Mouse (Mus musculus) brain, adult 2 months (tissue): ENCODE measurements around the gene Rab31.
A peak's percentile ranks its signal among the peaks of the same experiment; 100 is the strongest.

Source experiments
- DNase-seq: peaks from one replicate; pipeline ENCODE4 v3.0.0; 2011; ENCODE audit warnings: low read depth, low spot score

Rab31 gene

GRCm38 (mm10) chr17:65783182-65784161, 10.9 kb upstream of the Rab31 start:
- DNase-seq: peak; percentile 82

GRCm38 (mm10) chr17:65782551-65783141, 10.1 kb upstream of the Rab31 start, which contains the start of gene Ppp4r1:
TSS of gene Ppp4r1 (plus strand) at chr17:65782573.
- peak; percentile 90 for DNase-seq

DNA sequence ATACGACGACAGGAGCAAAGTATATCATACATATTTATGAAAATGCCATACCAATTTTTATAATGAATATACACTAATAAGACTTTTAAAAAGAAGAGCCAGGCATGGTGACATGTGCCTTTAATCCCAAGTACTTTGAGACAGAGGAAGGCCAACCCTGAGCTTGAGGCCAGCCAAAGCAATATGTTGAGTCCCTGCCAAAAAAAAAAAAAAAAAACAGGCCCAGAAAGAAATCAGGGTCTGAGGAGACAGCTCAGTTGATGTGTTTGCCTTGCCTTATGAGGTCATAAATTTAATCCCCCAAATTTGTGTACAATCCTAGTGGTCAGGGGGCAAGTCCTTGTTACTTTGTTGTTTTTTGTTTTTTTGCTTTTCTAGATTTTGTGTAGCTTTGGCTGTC, 8.4 kb upstream of the Rab31 start:
- no peak for DNase-seq

DNA sequence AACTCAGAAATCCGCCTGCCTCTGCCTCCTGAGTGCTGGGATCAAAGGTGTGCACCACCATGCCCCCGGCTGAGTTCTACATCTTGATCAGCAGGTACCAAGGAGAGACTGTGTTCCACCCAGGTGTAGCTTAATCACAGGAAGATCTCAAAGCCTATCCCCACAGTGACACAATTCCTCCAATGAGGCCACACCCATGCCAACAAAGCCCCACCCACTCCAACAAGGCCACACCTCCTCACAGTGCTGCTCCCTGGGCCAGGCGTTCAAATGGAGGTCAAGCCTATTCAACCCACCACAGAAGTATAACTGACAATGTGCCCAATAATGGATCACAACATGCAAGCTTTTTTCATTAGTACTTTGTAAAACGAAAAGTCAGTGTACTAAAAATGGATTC, 4.9 kb upstream of the Rab31 start:
- DNase-seq: no peak

- DNase-seq: no peak
These were observed 3.7 kb upstream of the Rab31 start for GRCm38 (mm10) chr17:65776228-65776627.

DNA sequence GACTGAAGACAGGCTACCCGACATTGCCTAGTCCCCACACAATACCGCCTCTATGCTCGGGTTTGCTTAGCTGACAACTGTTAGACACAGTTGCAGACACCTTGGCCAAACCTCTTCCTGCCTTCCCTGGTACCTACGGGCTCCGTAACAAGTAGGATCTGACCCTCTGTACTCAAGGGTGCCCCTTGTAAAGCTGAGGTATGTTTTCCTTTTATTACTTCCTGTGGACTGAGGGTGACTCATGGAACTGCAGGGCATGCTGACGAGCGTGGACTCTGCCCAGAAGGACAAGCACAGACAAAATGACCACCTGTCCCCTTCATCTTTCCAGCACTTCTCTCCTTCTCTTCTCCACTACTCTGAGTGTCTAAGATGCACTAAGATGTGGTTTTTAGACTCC, 1.9 kb upstream of the Rab31 start:
- DNase-seq: no peak

- peak; percentile 47 for DNase-seq
These were observed 1.1 kb upstream of the Rab31 start for GRCm38 (mm10) chr17:65773617-65774016.

- no peak for DNase-seq
These were observed 1.3 kb downstream of the Rab31 start for GRCm38 (mm10) chr17:65770982-65771915.

- peak; percentile 84 for DNase-seq
These were observed 4.1 kb downstream of the Rab31 start for GRCm38 (mm10) chr17:65768486-65768885.

GRCm38 (mm10) chr17:65763221-65763620, 9.3 kb downstream of the Rab31 start:
- no peak for DNase-seq

DNA sequence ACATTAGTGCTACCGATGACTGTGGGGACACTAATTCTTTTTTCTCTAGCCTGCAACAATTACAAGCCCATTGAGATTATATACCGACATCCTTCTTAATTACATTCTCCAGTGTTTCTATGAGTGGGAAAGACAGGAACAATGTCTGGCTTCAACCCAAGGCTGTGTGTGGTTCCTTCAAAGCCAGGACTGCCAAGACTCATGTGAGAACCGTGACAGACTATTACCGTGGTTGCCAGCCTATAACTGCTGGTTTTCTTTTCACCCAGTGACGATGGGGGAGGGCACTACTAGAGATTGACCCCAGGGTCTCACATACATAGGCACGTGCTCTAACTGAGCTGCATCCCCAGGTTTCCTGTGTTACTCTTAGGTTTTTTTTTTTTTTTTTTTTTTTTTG, 15.4 kb downstream of the Rab31 start:
- DNase-seq: peak; percentile 46

DNA sequence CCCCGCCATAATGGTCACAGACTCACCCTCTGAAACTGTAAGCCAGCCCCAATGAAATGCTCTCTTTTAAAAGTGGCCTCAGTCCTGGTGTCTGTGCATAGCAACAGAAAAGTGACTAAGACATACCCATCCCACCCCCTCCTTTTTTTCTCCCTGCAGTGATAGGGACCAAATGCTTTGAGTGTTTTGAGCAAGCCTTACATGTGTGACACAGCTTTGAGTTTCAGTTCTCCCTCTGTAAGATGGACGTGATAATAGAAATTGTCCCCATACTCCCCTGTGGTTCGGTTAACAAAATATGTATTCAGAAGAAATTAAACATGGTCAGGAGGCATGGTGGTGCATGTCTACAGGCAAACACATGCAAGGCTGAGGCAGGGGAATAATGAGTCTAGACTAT, 16.7 kb downstream of the Rab31 start:
- DNase-seq: no peak

- DNase-seq: peak; percentile 29
These were observed 19.4 kb downstream of the Rab31 start for GRCm38 (mm10) chr17:65753130-65753529.

DNA sequence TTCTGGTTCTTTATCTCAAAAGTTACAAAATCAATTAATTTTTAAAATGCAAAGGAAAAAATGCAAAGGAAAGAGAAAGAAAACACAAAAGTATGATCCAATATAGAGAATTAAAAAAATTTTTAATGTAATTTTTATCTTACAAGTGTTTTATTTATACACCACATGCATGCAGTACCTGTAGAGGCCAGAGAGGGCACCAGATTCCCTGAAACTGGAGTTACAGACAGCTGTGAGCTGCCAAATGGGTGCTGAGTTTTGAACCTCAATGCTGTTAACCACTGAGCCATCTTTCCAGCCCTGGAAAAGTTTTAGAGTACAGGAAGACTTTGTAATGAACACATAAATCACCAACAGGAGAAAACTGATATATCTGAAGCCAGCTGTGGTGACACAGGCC, 22.3 kb downstream of the Rab31 start:
- no peak for DNase-seq

DNA sequence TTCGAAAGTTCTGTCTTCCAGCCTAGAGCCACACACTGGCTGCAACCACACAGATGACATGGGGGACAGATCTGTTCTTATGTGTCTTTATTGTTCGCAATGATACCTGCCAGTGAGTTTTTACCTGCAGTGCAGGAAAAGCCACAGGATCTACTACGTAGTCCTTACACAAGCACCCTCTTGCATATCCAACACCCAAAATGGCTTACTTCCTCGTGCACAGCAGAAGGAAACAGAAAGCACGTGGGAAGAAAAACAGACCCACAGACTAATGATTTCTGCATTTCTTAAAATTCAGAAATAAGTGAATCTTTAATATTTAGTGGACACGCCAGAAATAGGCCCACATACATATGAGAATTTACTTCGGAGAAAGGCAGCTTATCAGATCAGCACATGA, 22.7 kb downstream of the Rab31 start:
- no peak for DNase-seq

DNA sequence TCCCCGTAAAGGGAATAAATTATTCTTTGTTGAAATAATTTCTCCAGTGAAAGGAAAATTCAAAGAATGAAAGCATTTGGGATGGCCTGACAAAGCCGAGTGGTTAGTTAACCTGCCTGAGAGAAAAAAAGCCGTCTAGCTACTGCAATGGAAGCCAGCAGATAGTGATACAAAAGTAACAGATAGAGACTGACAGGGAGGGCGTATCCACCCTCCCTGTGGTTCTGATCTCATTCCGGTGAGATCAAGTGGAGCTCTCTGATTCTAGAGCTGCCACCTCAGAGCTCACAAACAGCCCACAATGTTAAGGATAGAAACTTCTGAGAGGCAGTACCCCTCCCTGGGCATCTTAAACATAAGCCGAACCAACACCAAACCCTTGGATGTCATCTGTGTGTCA, 23.6 kb downstream of the Rab31 start:
- no peak for DNase-seq

- peak; percentile 90 for DNase-seq
These were observed 26.2 kb downstream of the Rab31 start for GRCm38 (mm10) chr17:65746314-65746713.

- DNase-seq: peak; percentile 85
These were observed 28.8 kb downstream of the Rab31 start for GRCm38 (mm10) chr17:65743664-65744330.

DNA sequence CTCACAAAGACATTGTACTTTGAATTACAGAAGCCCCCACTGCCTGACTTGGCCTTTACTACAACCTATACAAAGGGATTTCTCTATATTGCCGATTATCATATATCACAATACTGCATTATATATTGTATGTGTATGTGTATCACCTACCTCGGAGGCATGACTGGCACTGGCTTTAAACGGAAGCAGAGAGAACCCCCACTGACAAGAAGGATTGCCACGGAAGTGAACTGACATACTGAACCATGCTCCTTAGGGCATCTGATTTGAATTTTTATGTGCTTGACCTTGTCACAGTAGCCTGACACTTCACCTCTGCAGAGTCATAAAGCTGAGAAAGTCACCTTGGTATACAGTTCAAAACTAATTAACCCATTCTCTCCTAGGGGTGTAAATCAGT, 29.6 kb downstream of the Rab31 start:
- no peak for DNase-seq

- DNase-seq: peak; percentile 74
These were observed 30.2 kb downstream of the Rab31 start for GRCm38 (mm10) chr17:65742245-65742905.

- DNase-seq: no peak
These were observed 31.0 kb downstream of the Rab31 start for GRCm38 (mm10) chr17:65741565-65741964.
